Mouse (Mus musculus) CH12.LX (cell line): Measurements from ENCODE around the gene Gm20388. TPM values are rescaled to one million over a fixed set of nuclear protein-coding genes. Genes with fewer than 3 reads are reported as not detected.

Experiments
- DNase-seq: peaks from one replicate; pipeline ENCODE4 v3.0.0-alpha.2; 2013; ENCODE audit errors: extremely low read depth
- H3K27ac ChIP-seq: 2 replicates; pipeline ENCODE4 v1.5.1; 2012; ENCODE audit warnings: low read depth, mild to moderate bottlenecking, control low read depth, moderate library complexity; ENCODE audit not compliant: insufficient read depth
- H3K27me3 ChIP-seq: replicated peaks from 2 replicates; pipeline ENCODE3; 2012; ENCODE audit warnings: inconsistent platforms
- H3K36me3 ChIP-seq, 2 experiments: replicated peaks in 1 of 2; 2 replicates each; pipeline versions ENCODE3 to v1.6.1; 2012; ENCODE audit warnings: inconsistent platforms in 1 of 2, low read length in 1 of 2, mild to moderate bottlenecking in 1 of 2, mixed read lengths in 1 of 2, moderate library complexity in 1 of 2; ENCODE audit not compliant: control insufficient read depth in 1 of 2, insufficient read depth in 1 of 2
- H3K4me1 ChIP-seq, 2 experiments: 2 replicates each; pipeline ENCODE4 v1.6.1; 2012; ENCODE audit warnings: inconsistent platforms in 1 of 2, moderate library complexity in 1 of 2; ENCODE audit not compliant: insufficient read depth in 2 of 2, control insufficient read depth in 1 of 2
- H3K4me2 ChIP-seq: 2 replicates; pipeline ENCODE4 v1.6.1; 2012; ENCODE audit warnings: low read depth, mild to moderate bottlenecking, control low read depth; ENCODE audit not compliant: poor library complexity, insufficient read depth, severe bottlenecking
- H3K4me3 ChIP-seq, 3 experiments: fragments of 150-350 bp in 1 of 3; sonication (generic) in 1 of 3; replicated peaks in 1 of 3; 2 replicates each; pipeline versions ENCODE3 to v1.5.1; 2011 to 2012; ENCODE audit warnings: low read depth in 2 of 3, low read length in 2 of 3, mild to moderate bottlenecking in 2 of 3, moderate library complexity in 2 of 3, control low read depth in 1 of 3, improper control_type of control experiment in 1 of 3, inconsistent platforms in 1 of 3, mixed read lengths in 1 of 3; ENCODE audit not compliant: poor library complexity in 1 of 3
- H3K79me2 ChIP-seq: replicated peaks from 2 replicates; pipeline ENCODE4 v1.6.1; 2012; ENCODE audit warnings: mild to moderate bottlenecking, moderate library complexity; ENCODE audit not compliant: control insufficient read depth, poor library complexity, insufficient read depth, severe bottlenecking; ENCODE audit errors: extremely low read depth
- H3K9ac ChIP-seq: 2 replicates; pipeline ENCODE4 v1.6.1; 2012; ENCODE audit warnings: low read depth, mild to moderate bottlenecking, control low read depth, moderate library complexity; ENCODE audit not compliant: insufficient read depth
- H3K9me3 ChIP-seq: replicated peaks from 2 replicates; pipeline ENCODE3; 2012; ENCODE audit warnings: low read length, inconsistent platforms, mixed read lengths
- CHD1 ChIP-seq: IDR thresholded peaks from 2 replicates; pipeline ENCODE4 v1.6.1; 2012; ENCODE audit warnings: low read depth, low read length, improper control_type of control experiment, inconsistent platforms
- CHD2 ChIP-seq: IDR thresholded peaks from 2 replicates; pipeline ENCODE4 v1.6.1; 2011; ENCODE audit warnings: low read length, improper control_type of control experiment
- CTCF ChIP-seq, 2 experiments: IDR thresholded peaks in 1 of 2; conservative IDR thresholded peaks in 1 of 2; 2 replicates each; pipeline ENCODE4 v1.5.1; 2011 to 2012; ENCODE audit warnings: low read depth in 2 of 2, low read length in 2 of 2, improper control_type of control experiment in 1 of 2, inconsistent platforms in 1 of 2, mild to moderate bottlenecking in 1 of 2, moderate library complexity in 1 of 2
- ELF1 ChIP-seq: IDR thresholded peaks from 2 replicates; pipeline ENCODE4 v1.6.1; 2014; ENCODE audit warnings: low read depth, mild to moderate bottlenecking, inconsistent platforms, low read length, improper control_type of control experiment
- HCFC1 ChIP-seq: IDR thresholded peaks from 2 replicates; pipeline ENCODE4 v1.6.1; 2012; ENCODE audit warnings: low read depth, mild to moderate bottlenecking, inconsistent platforms, low read length, improper control_type of control experiment
- IRF4 ChIP-seq: IDR thresholded peaks from 2 replicates; pipeline ENCODE4 v1.6.1; 2014; ENCODE audit warnings: low read depth, mild to moderate bottlenecking, inconsistent platforms, low read length, improper control_type of control experiment
- JUN ChIP-seq: IDR thresholded peaks from 2 replicates; pipeline ENCODE4 v1.6.1; 2011; ENCODE audit warnings: low read depth, mild to moderate bottlenecking, low read length, improper control_type of control experiment, moderate library complexity; ENCODE audit not compliant: insufficient read depth
- JUND ChIP-seq: conservative IDR thresholded peaks from 2 replicates; pipeline ENCODE4 v1.6.1; 2011; ENCODE audit warnings: low read depth, low read length, improper control_type of control experiment
- MAFK ChIP-seq: IDR thresholded peaks from 2 replicates; pipeline ENCODE4 v1.6.1; 2011; ENCODE audit warnings: low read length, improper control_type of control experiment; ENCODE audit not compliant: insufficient replicate concordance
- MAX ChIP-seq: IDR thresholded peaks from 2 replicates; pipeline ENCODE4 v1.6.1; 2011; ENCODE audit warnings: low read length, improper control_type of control experiment
- MAZ ChIP-seq: IDR thresholded peaks from 2 replicates; pipeline ENCODE4 v1.6.1; 2012; ENCODE audit warnings: low read depth, mild to moderate bottlenecking, inconsistent platforms, low read length, improper control_type of control experiment, moderate library complexity
- MXI1 ChIP-seq: IDR thresholded peaks from 2 replicates; pipeline ENCODE4 v1.6.1; 2011; ENCODE audit warnings: mild to moderate bottlenecking, low read depth, low read length, improper control_type of control experiment
- MYC ChIP-seq: IDR thresholded peaks from 2 replicates; pipeline ENCODE4 v1.6.1; 2011; ENCODE audit warnings: low read depth, mild to moderate bottlenecking, improper control_type of control experiment, low read length
- NELFE ChIP-seq: IDR thresholded peaks from 2 replicates; pipeline ENCODE4 v1.6.1; 2011; ENCODE audit warnings: low read depth, low read length, improper control_type of control experiment
- NRF1 ChIP-seq: IDR thresholded peaks from 2 replicates; pipeline ENCODE4 v1.6.1; 2014; ENCODE audit warnings: low read depth, mild to moderate bottlenecking, inconsistent platforms, low read length, improper control_type of control experiment, moderate library complexity
- POLR2A ChIP-seq: IDR thresholded peaks from 2 replicates; pipeline ENCODE4 v1.6.1; 2011; ENCODE audit warnings: low read depth, mild to moderate bottlenecking, improper control_type of control experiment, low read length
- POLR2AphosphoS2 ChIP-seq: IDR thresholded peaks from 2 replicates; pipeline ENCODE4 v1.6.1; 2011; ENCODE audit warnings: low read depth, low read length, improper control_type of control experiment
- RAD21 ChIP-seq: IDR thresholded peaks from 2 replicates; pipeline ENCODE4 v1.6.1; 2011; ENCODE audit warnings: low read depth, mild to moderate bottlenecking, low read length, improper control_type of control experiment, moderate library complexity
- SIN3A ChIP-seq: IDR thresholded peaks from 2 replicates; pipeline ENCODE4 v1.6.1; 2012; ENCODE audit warnings: low read length, improper control_type of control experiment, inconsistent platforms
- SMC3 ChIP-seq: IDR thresholded peaks from 2 replicates; pipeline ENCODE4 v1.6.1; 2011; ENCODE audit warnings: low read depth, low read length, improper control_type of control experiment
- TBP ChIP-seq: conservative IDR thresholded peaks from 2 replicates; pipeline ENCODE4 v1.6.1; 2011; ENCODE audit warnings: low read depth, low read length, improper control_type of control experiment
- TCF12 ChIP-seq: IDR thresholded peaks from 2 replicates; pipeline ENCODE4 v1.6.1; 2014; ENCODE audit warnings: low read depth, mild to moderate bottlenecking, inconsistent platforms, low read length, improper control_type of control experiment
- UBTF ChIP-seq: IDR thresholded peaks from 2 replicates; pipeline ENCODE4 v1.6.1; 2012; ENCODE audit warnings: low read depth, mild to moderate bottlenecking, inconsistent platforms, low read length, improper control_type of control experiment, moderate library complexity
- USF1 ChIP-seq: IDR thresholded peaks from 2 replicates; pipeline ENCODE4 v1.6.1; 2014; ENCODE audit warnings: low read depth, mild to moderate bottlenecking, inconsistent platforms, low read length, improper control_type of control experiment
- USF2 ChIP-seq: conservative IDR thresholded peaks from 2 replicates; pipeline ENCODE4 v1.6.1; 2011; ENCODE audit warnings: low read depth, low read length, improper control_type of control experiment
- ZNF384 ChIP-seq: IDR thresholded peaks from 2 replicates; pipeline ENCODE4 v1.6.1; 2012; ENCODE audit warnings: low read depth, low read length, improper control_type of control experiment, inconsistent platforms
- dilution Hi-C: fragments of 300-500 bp; cut with MboI; formaldehyde crosslinking; loops from 2 replicates; pipeline ENCODE4 v1.14.3; 2020; ENCODE audit warnings: low sequenced_read_pairs; ENCODE audit not compliant: extremely low pct_unique_long_range_greater_than_20kb, extremely low pct_ligation_motif_present
- in situ Hi-C: fragments of 300-500 bp; cut with MboI; formaldehyde crosslinking; loops from 3 replicates; pipeline ENCODE4 v1.14.3; 2019; ENCODE audit warnings: low sequenced_read_pairs, low pct_ligation_motif_present, low pct_unique_long_range_greater_than_20kb, mixed read lengths
- polyA plus RNA-seq: library from polyadenylated mRNA; unstranded; fragments of >175 nt; gene quantifications from 2 replicates; pipeline ENCODE4 v1.2.1, GENCODE M21; 2012; ENCODE audit warnings: low read depth; ENCODE audit not compliant: insufficient read length
- total RNA-seq, 2 experiments: library from RNA; depleted of rRNA; stranded (reverse); fragments of 300-350 nt in 1 of 2; fragments of >200 nt in 1 of 2; gene quantifications; 2 replicates each; pipeline ENCODE4 v1.2.3; 2012 to 2014

Gm20388 gene
- total and polyA plus RNA-seq, 3 experiments = 14.8 to 26.3 (median 22.2) TPM

GRCm38 (mm10) chr8:121598892-121599291 lies 1688.3 kb downstream of the Gm20388 start:
- DNase-seq = peak; percentile 74
- Histone ChIP-seq H3K36me3 (peaks cover 33 to 50% of the 10 kb centered on the region in 2 experiments), H3K4me3 (no peak overlapping the region), H3K9me3 (no peaks in the 10 kb centered on the region), H3K27me3 (no peaks in the 10 kb centered on the region), H3K27ac (no peak overlapping the region), H3K4me2 (no peak overlapping the region), H3K79me2 (no peaks in the 10 kb centered on the region), H3K9ac (no peak overlapping the region), H3K4me1 (no peaks in the 10 kb centered on the region)
- dilution Hi-C loops (no loop called here), in situ Hi-C loops (loop anchor here (25.0 kb wide), 1 partner anchor 838 kb away; the partner anchor contains the start of genes Cyba and Mvd)
- peak; percentile 90 for TF ChIP-seq SMC3
- no peak for TF ChIP-seq CHD2
- no peak for TF ChIP-seq CHD1
- 0 out of 2 replicates have a peak, but pooled peaks have one; percentile 31 for TF ChIP-seq TCF12
- no peak for TF ChIP-seq ELF1
- no peak for TF ChIP-seq POLR2A
- peak; percentile 47 for TF ChIP-seq RAD21
- no peak for TF ChIP-seq TBP
- TF ChIP-seq MAFK = no peak
- TF ChIP-seq USF1 = no peak
- peak; percentile 59; the same call in 1 of the 2 replicates for TF ChIP-seq POLR2AphosphoS2
- peak; percentile 85 to 90 for TF ChIP-seq CTCF (conservative IDR thresholded peaks at IDR 0.05 in 1 of 2, IDR thresholded peaks at IDR 0.05 in 1 of 2; ENCODE audit: low read depth in 2 of 2, low read length in 2 of 2)
- 0 out of 2 replicates have a peak, but pooled peaks have one; percentile 20 for TF ChIP-seq IRF4

- dilution Hi-C loops = no loop called here
- H3K9me3 ChIP-seq = no peaks in the 10 kb centered on the region
- H3K4me3 ChIP-seq = no peak overlapping the region
- no peak for DNase-seq
- H3K27ac ChIP-seq = no peak overlapping the region
- H3K79me2 ChIP-seq = no peaks in the 10 kb centered on the region
- TF ChIP-seq JUND (no peak), NRF1 (no peak), JUN (no peak), SIN3A (no peak), UBTF (no peak), MAX (no peak), POLR2A (no peak), MXI1 (no peak), MYC (no peak), NELFE (no peak), MAZ (no peak), USF2 (no peak), ZNF384 (no peak), POLR2AphosphoS2 (no peak), HCFC1 (no peak)
- TF ChIP-seq, all 38 proteins: peak for 0
- in situ Hi-C loops = loop anchor here (5.0 to 25.0 kb wide), 2 partner anchors 87 to 837 kb away; partner anchors contain the start of genes Cyba and Mvd
- no peak overlapping the region for H3K4me2 ChIP-seq
- no peak overlapping the region for H3K9ac ChIP-seq
- no peaks in the 10 kb centered on the region for H3K4me1 ChIP-seq
- peaks cover 24 to 41% of the 10 kb centered on the region in 2 experiments for H3K36me3 ChIP-seq
- H3K27me3 ChIP-seq = peaks cover under 1% of the 10 kb centered on the region
These were observed 1689.2 kb downstream of the Gm20388 start for GRCm38 (mm10) chr8:121599842-121600241.
